Mouse (Mus musculus): ENCODE measurements around the gene Clspn.

DNA sequence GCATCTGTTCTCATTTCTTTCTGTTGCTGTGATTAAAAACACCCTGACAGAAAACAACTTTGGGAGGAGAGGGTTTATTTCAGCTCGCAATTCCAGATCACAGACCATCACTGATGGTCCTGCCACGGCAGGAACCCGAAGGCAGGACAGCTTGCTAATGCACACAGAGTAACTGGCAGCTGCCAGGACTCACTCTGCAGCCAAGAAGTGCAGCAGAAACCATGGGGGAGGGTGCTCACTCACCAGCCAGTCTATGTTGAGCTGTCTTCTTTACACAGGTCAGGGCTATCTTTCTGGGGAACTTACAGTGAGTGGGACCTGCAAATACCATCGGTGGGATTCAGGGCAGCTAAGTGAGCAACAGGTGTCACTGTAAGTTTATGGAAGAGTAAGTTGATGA, 80.7 kb downstream of the Clspn start:
- TF ChIP-seq CTCF (IDR thresholded peaks at IDR 0.05; ENCODE audit: low read depth, low read length) (no peak), POLR2A (IDR thresholded peaks at IDR 0.05; ENCODE audit: extremely low read depth, insufficient read depth, low read length) (no peak)

Measured in liver, adult 2 months (tissue).